Mouse (Mus musculus) brain, embryonic 18.5 days (tissue): ENCODE results near the gene Stag1.
A peak's percentile ranks its signal among the peaks of the same experiment; 100 is the strongest.

Experiments used
- DNase-seq: peaks from one replicate; pipeline ENCODE4 v3.0.0-alpha.2; 2012; ENCODE audit warnings: low read depth, low spot score

Stag1 gene

DNA sequence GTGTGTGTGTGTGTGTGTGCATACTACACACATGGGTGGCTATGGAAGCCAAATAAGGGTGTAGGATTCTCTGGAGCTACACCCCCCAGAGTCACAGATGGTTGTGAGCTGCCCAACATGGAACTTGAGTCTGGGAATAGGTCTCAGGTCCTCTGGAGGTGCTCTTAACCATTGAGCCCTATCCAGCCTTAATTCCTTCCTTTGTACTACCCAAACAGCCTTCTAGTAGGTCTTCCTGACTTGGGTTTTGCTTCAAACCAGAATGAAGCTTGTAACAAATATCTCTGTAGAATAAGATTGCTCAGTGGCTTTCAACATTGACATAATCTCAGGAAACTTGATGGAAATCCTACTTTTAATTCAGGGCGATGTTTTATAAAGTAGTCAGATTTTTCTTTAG, 7.9 kb downstream of the Stag1 start:
- DNase-seq, result no peak

DNA sequence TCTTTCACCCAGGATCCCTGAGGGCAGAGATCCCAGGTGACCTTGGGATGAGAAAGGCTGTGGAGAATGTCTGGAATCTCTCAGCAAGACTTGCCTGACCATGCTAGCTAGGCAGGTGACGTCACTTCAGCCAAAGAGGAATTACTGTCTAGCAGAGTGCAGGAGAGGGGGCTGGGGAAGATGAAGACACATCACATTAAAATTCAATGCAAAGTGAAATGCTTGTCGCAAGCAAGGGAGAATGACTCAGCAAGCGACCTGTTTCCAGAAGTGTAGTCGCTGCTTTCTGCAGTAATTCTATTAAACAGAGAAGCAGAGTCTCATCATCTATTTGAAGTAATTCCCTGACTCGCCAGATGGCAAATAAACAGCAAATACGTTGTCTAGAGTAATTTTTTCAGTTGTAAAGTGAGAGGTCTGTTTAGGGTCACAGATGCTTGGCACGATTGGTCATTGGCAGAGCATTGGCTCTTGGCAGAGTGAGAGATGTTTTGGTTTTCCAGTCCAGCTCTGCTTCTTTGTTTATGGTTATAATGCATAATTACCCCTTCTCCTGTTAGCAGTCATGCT, 8.5 kb downstream of the Stag1 start:
- DNase-seq, result no peak

DNA sequence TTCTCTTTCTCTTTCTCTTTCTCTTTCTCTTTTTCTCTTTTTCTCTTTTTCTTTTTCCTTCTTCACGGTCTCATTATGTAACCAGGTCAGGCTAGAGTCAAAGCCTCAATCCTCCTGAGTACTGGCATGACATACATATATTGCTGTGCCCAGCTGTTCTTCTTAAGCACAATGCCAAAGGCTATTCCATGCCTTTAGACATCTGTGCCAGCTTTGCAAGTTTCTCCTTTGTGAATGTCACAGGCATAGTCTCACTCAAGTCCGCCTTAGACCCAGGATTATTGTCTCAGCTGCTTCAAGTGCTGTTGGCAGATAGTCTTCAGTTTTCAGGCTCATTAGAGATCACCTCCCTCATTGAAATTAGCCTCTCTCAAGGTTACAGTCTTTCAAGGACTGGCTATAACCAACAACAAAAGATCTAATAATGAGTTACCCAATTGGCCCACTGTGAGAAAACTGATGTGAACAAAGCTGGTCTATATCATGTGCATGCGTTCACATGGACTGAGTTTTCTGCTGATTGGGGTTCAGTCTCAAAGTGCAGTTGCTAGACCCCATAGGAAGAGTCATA, 16.0 kb downstream of the Stag1 start:
- DNase-seq, result no peak

DNA sequence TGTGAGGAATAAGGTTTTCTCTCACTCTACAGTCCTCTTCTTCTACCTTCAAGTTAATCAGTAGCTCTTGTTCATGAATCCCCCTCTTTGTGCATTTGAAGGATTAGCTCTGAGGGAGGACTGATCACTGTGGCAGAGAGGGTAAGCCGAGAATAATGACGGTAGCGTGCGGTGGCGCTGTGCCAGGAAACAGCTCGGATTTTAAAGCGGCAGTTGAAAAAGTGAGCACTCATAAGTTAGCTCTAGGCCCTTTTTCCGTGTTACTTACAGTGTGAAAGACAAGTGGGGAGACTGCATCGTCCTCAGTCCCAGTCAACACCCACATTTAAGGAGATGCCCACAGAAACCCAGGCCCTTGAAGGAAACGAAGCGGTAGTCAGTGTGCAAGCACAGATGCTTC, 19.3 kb downstream of the Stag1 start:
- DNase-seq, result no peak

DNA sequence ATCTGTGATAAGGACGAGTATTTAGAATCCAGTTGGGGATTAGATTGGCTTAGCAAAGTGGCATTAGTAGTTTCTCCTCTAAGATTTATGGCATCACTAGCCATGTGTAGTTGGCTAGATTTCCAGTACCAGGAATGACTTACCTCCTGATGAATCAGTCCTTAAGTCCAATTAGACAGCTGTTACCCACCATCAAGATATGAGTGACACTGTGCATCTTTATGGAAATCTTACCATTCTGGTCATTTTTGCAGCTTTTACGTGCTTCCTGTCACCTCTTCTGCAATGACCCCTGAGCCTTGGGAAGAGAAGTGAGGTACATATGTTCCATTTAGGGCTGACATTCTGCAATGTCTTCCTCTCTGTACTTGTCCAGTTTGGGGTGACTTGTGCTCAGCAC, 28.7 kb downstream of the Stag1 start:
- DNase-seq, result no peak

DNA sequence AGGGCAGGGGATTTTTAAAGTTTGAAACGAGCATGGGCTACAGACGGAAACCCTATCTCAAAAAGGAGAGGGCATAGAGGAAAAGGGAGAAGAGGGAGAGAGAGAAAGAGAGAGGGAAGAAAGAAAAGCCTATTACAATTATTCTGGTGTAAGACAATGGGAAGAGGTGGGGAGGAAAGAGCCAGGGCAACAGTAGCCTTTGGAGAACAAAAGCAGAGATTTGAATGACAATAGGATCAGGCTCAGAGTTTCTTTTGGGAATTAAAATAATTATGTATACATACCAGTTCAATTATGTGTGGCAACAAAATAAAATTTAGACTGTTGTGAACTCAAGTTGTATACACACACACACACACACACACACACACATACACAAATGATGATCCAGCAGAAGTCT, 43.2 kb downstream of the Stag1 start:
- no peak for DNase-seq

- no peak for DNase-seq
Measured at GRCm38 (mm10) chr9:100641391-100642085, 43.9 kb downstream of the Stag1 start.

DNA sequence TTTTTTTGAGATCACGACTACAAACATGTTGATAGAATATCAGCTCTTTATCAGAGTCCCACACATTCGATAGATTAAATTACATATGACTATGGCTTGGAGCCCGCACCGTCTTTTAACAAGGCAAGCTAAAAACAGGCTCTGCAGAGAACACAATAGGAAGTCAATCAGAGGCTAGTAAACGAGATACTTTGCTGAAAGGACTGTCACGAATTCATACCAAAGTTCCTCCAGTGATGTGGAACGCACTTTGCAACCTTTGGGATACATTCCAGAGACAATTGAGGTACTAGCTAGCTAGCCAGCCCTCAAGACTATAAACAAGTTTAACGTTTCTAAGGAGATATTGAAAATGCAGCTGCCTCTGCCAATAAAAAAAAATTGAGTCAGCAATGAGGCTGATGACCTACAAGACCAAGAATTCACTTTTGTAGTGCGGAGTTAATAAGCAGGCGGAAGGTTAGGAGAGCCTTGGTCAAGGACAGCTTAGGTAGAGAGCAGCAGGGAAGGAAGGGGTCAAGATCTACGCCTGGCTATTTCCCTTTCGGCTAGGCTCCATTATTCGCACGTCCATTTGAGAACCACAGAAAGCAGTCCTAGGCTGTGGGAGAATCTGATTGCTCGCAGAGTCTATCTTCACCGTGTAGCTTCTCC, 44.7 kb downstream of the Stag1 start:
- no peak for DNase-seq

- peak; percentile 94 for DNase-seq
Measured at GRCm38 (mm10) chr9:100642840-100643697, 45.5 kb downstream of the Stag1 start.

DNA sequence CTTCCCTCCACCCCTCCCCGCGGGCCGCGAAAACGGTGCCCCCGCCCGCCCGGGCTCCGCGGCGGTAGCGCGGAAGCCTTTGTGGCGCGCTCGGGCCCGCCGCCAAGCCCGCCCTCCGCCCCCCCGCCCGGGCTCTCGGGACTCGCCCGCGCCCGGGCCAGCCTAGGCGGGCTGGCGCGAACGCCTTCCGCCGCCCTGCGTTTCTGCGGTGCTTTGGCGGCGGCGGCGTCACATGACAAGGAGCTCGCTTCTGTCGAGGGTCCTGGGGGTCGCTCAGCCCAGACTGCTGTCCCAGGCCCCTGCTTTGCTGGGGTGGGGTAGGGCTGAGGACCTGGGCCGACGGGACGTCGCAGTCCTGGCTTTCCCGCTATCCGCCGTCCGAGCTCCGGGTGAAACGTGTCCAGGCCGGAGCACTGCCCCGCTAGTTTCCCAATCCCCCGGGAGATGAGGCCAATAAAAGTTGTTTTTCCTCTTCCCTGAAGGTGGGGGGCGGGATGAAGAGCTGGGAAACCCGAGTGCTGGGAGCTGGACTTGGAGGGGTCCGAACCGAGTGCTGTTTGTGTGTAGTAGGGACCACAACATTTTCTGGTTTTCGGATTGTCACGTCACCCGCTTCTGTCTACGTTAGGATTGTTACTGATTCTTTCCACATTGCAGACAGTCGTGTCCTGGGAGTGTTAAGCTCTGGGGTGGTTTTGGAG, 46.6 kb downstream of the Stag1 start:
- no peak for DNase-seq

GRCm38 (mm10) chr9:100645026-100645940, 47.7 kb downstream of the Stag1 start:
- no peak for DNase-seq

GRCm38 (mm10) chr9:100646276-100646675, 48.7 kb downstream of the Stag1 start:
- DNase-seq, result no peak

GRCm38 (mm10) chr9:100647774-100648323, 50.3 kb downstream of the Stag1 start:
- DNase-seq, result no peak

- DNase-seq, result no peak
Measured at GRCm38 (mm10) chr9:100654104-100654503, 56.5 kb downstream of the Stag1 start.

DNA sequence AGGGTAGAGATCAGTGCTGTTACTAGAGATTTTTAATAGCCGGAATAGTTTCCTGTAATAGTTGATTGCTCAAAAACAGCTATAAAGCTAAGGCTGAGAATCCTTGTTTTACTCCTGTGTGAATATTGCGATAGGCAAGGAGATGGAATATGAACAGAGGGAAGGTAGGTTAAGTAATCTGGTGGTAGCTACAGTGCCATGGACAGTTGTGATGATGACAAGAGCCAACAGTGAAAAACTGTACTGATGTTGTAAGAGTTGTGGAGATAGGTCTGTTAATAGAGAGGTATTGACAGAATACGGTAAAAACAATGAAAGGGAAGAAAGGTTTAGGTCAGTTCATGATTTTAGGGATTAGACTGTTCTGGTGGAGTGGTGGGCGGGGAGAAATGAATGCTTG, 58.5 kb downstream of the Stag1 start:
- DNase-seq, result no peak

DNA sequence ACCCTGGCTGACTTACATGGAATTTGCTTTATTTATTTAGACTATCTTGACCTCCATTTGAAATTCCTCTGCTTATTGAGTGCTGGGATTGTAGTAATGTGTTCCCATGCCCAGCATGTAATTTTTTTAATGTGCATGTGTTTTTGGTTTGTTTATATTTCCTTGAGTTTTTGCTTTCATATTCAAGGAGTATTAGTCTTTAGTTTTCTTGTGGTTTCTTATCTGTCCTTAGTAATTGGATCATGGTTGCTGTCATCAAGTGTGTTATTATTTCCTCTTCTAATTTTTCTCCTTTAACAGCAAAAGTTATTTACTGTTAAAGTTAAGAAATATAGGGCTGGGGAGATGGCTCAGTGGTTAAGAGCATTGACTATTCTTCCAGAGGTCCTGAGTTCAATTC, 63.0 kb downstream of the Stag1 start:
- DNase-seq, result no peak

GRCm38 (mm10) chr9:100663473-100664134, 66.0 kb downstream of the Stag1 start:
- DNase-seq, result no peak

DNA sequence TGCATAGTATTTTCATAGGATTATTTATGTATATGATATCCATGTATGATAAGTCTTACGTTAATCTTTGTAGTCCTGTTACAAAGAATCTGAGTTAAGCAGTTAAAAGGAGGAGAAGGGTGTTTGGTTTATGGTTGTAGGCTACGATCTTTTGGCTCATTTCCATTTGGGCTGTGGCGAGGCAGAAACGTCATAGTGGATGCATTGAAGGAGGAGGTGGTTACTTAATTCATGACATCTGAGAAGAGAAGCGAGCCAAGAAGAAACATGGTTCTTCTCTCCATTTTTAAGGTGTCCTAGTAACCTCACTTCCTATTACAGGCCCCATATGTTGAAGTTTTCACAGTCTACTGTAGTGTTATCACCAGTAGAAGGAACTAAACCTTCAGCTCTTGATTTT, 72.6 kb downstream of the Stag1 start:
- DNase-seq, result no peak

DNA sequence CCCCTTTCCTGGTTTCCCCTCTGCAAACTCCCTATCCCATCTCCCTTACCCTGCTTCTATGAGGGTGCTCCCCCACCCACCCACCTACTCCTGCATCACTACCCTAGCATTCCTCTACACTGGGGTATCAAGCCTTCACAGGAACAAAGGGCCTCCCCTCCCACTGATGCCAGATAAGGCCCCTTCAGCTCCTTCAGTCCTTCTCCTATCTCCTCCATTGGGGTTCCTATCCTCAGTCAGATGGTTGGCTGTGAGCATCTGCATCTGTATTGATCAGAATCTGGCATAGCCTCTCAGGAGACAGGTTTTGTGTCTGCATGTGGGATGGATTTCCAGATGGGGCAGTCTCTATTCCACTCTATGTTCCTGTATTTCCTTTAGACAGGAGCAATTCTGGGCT, 81.4 kb downstream of the Stag1 start:
- no peak for DNase-seq
